Mouse (Mus musculus) cortical plate, adult 2 months (tissue): ENCODE results near the gene Cep78. TPM values are rescaled to one million over a fixed set of nuclear protein-coding genes. Genes with fewer than 3 reads are reported as not detected.
A peak's percentile ranks its signal among the peaks of the same experiment; 100 is the strongest.

Source experiments
- H3K27ac ChIP-seq: fragments of 200-500 bp; 2 replicates; pipeline ENCODE4 v1.5.1; 2012; ENCODE audit warnings: low read length, control low read depth, inconsistent platforms; ENCODE audit not compliant: insufficient read depth
- H3K4me1 ChIP-seq: fragments of 200-500 bp; 2 replicates; pipeline ENCODE4 v1.6.1; 2011; ENCODE audit warnings: low read length; ENCODE audit not compliant: control insufficient read depth, insufficient read depth
- H3K4me3 ChIP-seq: fragments of 200-500 bp; 2 replicates; pipeline ENCODE4 v1.5.1; 2011; ENCODE audit warnings: mild to moderate bottlenecking, low read length, control low read depth; ENCODE audit not compliant: insufficient read depth
- CTCF ChIP-seq: fragments of 200-500 bp; IDR thresholded peaks from 2 replicates; pipeline ENCODE4 v1.5.1; 2011; ENCODE audit warnings: mild to moderate bottlenecking, control low read depth, low read length; ENCODE audit not compliant: insufficient read depth; ENCODE audit errors: extremely low read depth
- POLR2A ChIP-seq: fragments of 200-500 bp; IDR thresholded peaks from 2 replicates; pipeline ENCODE4 v1.6.1; 2011; ENCODE audit warnings: mild to moderate bottlenecking, low read length, control low read depth; ENCODE audit not compliant: insufficient read depth; ENCODE audit errors: extremely low read depth
- polyA plus RNA-seq: library from polyadenylated mRNA; depleted of rRNA; stranded (reverse); fragments of >200 nt; gene quantifications from 2 replicates; pipeline ENCODE4 v1.2.3, GENCODE M21; 2012

Cep78 gene
- polyA plus RNA-seq, 1 experiment, result 9.0 TPM

DNA sequence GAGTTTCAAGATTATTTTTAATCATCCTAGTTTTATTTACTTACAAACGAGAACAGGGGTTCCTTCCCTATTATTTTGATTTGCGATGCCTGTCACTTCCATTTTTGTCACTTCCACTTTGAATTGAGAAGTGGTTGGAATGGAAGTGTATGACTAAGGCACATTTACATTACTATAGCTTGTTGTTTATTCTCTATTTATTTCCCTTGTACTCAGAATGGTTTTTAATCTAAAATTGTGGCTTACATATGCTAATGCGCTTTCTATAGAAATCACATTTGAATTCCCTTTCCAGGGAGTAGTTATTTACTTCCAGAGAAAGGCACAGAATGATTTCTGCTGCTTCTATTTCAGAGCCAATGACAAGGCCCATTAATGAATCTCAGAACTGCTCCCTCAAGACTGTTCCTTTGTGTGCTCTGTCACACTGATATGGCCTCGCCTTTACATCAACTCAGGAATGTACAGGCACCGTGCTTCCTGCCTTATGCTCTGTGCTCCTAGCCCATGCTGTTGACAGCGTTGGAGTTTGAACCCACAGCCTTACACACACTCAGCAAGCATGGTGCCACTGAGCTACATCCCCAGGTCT is 25.1 kb upstream of the Cep78 start:
- TF ChIP-seq CTCF, result no peak
- TF ChIP-seq POLR2A, result no peak
- Histone ChIP-seq H3K4me1 (peaks cover 3% of the 10 kb centered on the region), H3K27ac (no peak overlapping the region), H3K4me3 (no peak overlapping the region)

DNA sequence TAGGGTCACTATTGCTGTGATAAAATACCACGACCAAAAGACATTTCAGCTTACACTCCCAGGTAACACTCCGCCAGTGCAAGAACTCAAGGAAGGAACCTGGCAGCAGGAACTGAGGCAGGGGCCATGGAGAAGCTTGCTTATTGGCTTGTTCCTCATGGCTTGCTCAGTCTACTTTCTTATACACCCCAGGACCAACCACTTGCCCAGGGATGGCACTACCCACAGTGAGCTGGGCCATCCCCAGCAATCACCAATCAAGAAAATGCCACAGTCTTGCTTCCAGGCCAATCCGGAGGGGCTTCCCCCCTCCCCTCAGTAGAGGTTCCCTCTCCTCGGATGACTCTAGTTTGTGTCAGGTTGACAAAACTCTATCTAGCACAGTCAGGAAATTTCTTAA is 24.3 kb upstream of the Cep78 start:
- Histone ChIP-seq H3K27ac (no peak overlapping the region), H3K4me1 (peaks cover 3% of the 10 kb centered on the region), H3K4me3 (no peak overlapping the region)
- TF ChIP-seq POLR2A (no peak), CTCF (no peak)

- Histone ChIP-seq H3K27ac (peak overlapping the region; percentile 42; the same call in 1 of the 2 replicates), H3K4me1 (peaks cover 3% of the 10 kb centered on the region), H3K4me3 (no peak overlapping the region)
- TF ChIP-seq POLR2A, result no peak
- no peak for TF ChIP-seq CTCF
Observed at GRCm38 (mm10) chr19:16007131-16007530, 22.3 kb upstream of the Cep78 start.

DNA sequence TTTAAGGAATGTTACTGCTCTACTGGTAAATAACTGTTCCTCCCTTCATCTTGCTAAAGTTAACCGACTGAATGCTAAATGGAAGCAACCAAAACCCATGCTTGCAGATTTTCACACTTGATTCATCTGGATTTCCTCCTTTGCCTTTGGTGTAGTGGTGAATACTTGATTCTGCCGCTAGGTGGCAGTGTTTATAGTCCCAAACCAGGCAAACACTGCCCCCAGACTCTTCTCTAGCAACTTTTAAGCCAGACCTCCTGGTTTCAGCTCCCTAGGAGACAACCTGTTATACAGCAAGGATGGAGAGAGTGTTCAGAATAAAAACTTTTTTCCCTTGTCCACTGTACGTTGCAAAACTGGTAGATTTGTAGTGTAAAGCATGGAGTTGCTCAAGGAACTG is 13.4 kb upstream of the Cep78 start:
- Histone ChIP-seq H3K4me1 (peaks cover 2% of the 10 kb centered on the region; the same call in 1 of the 2 replicates), H3K27ac (0 out of 2 replicates have a peak overlapping the region, but pooled peaks have one; percentile 25), H3K4me3 (no peak overlapping the region)
- TF ChIP-seq CTCF (peak; percentile 68), POLR2A (no peak)

DNA sequence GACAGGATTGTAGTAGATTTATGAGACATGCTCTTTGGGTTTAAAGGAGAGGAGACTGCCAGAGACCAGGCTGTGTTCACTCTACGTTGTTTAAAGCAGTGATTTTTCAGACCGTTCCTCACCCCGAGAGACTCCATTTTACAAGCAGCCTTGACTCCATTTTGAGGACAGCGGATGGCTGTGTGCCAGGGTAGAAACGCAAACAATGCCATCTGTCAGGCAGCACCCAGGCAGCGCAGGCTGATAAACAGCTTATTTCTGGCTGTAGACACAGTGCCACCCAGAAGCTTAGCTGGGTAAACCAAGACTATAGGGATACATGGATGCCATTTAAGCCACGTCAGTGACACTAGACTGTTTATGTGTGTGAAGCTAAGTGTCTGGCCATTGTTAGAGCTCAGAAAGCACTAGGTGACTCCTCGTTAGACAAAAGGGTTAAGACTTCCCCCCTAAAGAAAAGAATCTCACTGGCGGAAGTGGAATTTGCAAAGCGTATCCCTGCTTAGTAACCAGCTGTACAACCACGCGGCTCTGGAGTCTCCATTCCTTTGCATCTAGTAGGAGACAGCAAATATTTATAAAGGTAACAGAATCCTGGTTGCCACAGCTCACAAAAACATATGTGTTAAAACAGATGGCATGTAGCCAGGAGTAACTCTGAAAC is 12.2 kb upstream of the Cep78 start:
- TF ChIP-seq POLR2A, result no peak
- TF ChIP-seq CTCF, result no peak

DNA sequence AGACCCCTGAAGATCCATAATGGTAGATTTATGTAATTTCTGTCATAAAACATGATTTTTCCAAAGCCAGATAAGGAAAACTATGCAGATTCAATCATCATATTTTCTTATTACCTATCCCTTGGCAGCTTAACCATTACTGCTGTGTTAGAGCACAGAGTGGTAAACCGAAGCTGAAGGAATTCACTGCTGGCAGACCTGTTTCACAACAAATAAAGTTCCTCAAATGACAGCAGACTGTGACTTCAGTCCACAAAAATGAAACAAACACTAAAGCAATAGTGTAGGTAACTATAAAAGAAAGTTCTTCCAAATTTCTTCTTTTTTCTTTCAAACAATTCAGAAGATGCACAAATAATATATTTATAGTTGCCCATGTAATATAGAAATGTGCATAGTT is 5.3 kb upstream of the Cep78 start:
- TF ChIP-seq POLR2A (no peak), CTCF (no peak)
- H3K4me3 ChIP-seq, result no peak overlapping the region
- H3K4me1 ChIP-seq, result no peaks in the 10 kb centered on the region
- H3K27ac ChIP-seq, result no peak overlapping the region

More for the DNA sequence above, 12.2 kb upstream of the Cep78 start:
- H3K27ac ChIP-seq, result no peak overlapping the region
- H3K4me3 ChIP-seq, result peak overlapping the region; percentile 9; the same call in 1 of the 2 replicates
- peaks cover 2% of the 10 kb centered on the region; the same call in 1 of the 2 replicates for H3K4me1 ChIP-seq

GRCm38 (mm10) chr19:15985172-15985713 is 454 bp upstream of the Cep78 start:
- peak overlapping the region; percentile 58 for H3K4me3 ChIP-seq
- no peak overlapping the region for H3K27ac ChIP-seq
- no peaks in the 10 kb centered on the region; the same call in 1 of the 2 replicates for H3K4me1 ChIP-seq
- TF ChIP-seq POLR2A, result no peak
- TF ChIP-seq CTCF, result no peak

GRCm38 (mm10) chr19:15983739-15984344 is 947 bp downstream of the Cep78 start:
- H3K4me1 ChIP-seq, result no peaks in the 10 kb centered on the region; the same call in 1 of the 2 replicates
- no peak overlapping the region for H3K27ac ChIP-seq
- no peak for TF ChIP-seq CTCF
- TF ChIP-seq POLR2A, result no peak
- H3K4me3 ChIP-seq, result peak overlapping the region; percentile 58

DNA sequence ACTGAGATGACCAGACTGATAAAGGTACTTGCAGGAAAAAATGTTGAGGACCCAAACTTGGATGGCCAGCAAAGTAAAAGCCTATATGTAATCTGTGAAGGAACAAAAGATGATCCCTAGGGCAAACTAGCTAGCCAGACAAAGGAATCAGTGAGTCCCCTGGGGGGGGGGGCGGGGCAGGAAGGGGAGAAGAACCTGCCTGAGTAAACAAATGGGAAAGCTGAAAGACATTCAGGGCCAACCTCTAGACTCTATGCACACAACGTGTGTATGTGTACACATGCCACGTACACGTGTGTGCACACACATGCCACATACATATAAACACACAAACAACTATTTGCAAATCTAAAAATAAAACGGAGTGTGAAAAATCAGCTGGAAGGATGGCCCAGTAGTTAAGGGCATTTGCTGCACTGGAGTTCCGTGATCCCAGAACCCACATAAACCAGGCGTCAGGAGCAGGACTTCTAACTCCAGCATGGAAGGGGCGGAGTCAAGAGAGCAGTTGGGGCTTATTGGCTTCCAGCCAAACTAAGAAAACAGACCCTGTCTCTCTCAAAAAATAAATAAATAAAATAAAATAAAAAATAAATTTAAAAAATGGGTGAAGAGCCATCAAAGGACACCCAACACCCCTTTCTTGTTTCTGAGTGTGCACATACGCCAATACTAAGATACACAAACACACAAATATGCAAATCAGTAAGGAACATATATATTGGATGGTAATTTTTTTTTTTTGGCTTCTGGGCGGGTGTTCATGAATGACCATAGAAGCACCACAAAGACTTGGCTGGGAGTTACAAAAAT is 1.7 kb downstream of the Cep78 start:
- Histone ChIP-seq H3K27ac (no peak overlapping the region), H3K4me1 (no peaks in the 10 kb centered on the region; the same call in 1 of the 2 replicates), H3K4me3 (no peak overlapping the region)
- no peak for TF ChIP-seq POLR2A
- TF ChIP-seq CTCF, result no peak
